Mouse (Mus musculus): ENCODE results near the gene Tmem104. TPM values are rescaled to one million over a fixed set of nuclear protein-coding genes. Genes with fewer than 3 reads are reported as not detected.
A peak's percentile ranks its signal among the peaks of the same experiment; 100 is the strongest.

Tmem104 gene
- polyA plus RNA-seq, 1 experiment, result not detected

DNA sequence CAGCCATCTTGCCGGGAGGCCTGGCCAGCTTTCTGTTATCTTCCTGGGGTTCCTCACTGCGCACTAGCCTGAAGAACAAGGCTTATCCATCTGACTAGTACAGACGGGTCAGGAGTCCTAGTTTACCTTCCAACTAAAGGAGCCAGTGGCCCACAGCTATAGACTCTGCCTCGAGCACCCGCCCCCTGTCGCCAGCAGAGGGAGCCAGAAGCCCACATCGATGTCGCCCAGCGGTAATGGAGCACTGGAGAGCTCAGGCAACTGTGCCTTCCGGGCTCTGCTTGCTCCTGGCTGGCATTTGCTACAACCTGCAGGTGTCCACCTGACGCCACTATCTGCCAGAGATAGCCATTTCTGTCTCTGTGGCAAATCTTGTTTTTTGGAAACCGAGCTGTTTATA lies 15.0 kb downstream of the Tmem104 start:
- TF ChIP-seq POLR2A (IDR thresholded peaks at IDR 0.05; ENCODE audit: insufficient read depth, low read depth, low read length) (no peak), CTCF (IDR thresholded peaks at IDR 0.05; ENCODE audit: insufficient read depth, low read depth, low read length) (peak; percentile 88)
- Histone ChIP-seq H3K4me1 (ENCODE audit: control insufficient read depth, insufficient read depth, low read length) (peaks cover 14% of the 10 kb centered on the region), H3K27ac (ENCODE audit: insufficient read depth, low read depth, low read length) (no peak overlapping the region), H3K4me3 (ENCODE audit: insufficient read depth, low read depth, low read length) (no peak overlapping the region)
- WGBS, result 15% methylated on average over 12 of the region's 12 CpGs

DNA sequence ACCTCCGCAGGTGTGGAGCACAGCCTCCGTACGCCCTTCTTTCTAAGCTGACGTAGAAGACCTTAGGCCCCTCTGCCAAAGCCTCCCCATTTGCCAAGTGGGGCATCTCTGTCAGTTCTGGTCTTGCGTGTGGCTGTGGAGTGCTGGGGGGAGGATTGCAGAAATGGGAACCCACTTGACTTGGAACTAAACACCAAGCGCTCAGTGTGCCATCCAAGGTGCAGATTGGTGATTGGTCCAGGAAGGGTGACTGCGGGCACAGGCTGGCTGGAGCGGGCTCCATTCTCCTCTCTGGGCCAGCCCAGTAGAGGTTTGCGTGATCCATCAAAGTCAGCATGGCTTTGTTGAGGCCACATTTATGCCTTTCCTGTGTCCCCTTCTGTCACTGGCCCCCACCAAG lies 15.5 kb downstream of the Tmem104 start:
- peaks cover 14% of the 10 kb centered on the region for H3K4me1 ChIP-seq (ENCODE audit: control insufficient read depth, insufficient read depth, low read length)
- TF ChIP-seq CTCF (IDR thresholded peaks at IDR 0.05; ENCODE audit: insufficient read depth, low read depth, low read length) (no peak), POLR2A (IDR thresholded peaks at IDR 0.05; ENCODE audit: insufficient read depth, low read depth, low read length) (no peak)
- 95% methylated on average over 9 of the region's 9 CpGs for WGBS
- no peak overlapping the region for H3K4me3 ChIP-seq (ENCODE audit: insufficient read depth, low read depth, low read length)
- no peak overlapping the region for H3K27ac ChIP-seq (ENCODE audit: insufficient read depth, low read depth, low read length)

DNA sequence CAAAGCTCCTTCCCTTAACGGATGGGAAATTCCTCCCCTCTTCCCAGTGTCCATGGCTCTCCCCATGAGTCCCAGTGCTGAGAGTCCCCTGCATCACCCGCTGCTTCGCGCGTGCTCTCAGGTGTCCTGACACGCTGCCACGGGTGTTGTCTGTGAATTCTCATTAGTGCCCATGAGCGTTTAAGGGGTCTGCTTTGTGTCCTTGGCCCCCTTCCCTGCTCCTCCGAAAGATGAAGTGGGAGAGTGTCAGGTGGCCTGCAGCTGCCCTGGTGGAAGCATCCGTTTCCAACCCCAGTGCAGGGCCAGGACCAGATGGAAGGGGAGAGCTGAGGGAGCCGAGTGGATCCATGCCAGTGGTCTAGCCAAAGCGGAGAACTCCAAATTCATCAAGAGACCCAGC lies 20.8 kb downstream of the Tmem104 start:
- Histone ChIP-seq H3K4me1 (ENCODE audit: control insufficient read depth, insufficient read depth, low read length) (peaks cover 45% of the 10 kb centered on the region), H3K27ac (ENCODE audit: insufficient read depth, low read depth, low read length) (no peak overlapping the region), H3K4me3 (ENCODE audit: insufficient read depth, low read depth, low read length) (no peak overlapping the region)
- WGBS, result 79% methylated on average over 12 of the region's 12 CpGs
- TF ChIP-seq POLR2A (IDR thresholded peaks at IDR 0.05; ENCODE audit: insufficient read depth, low read depth, low read length), result no peak
- TF ChIP-seq CTCF (IDR thresholded peaks at IDR 0.05; ENCODE audit: insufficient read depth, low read depth, low read length), result no peak

DNA sequence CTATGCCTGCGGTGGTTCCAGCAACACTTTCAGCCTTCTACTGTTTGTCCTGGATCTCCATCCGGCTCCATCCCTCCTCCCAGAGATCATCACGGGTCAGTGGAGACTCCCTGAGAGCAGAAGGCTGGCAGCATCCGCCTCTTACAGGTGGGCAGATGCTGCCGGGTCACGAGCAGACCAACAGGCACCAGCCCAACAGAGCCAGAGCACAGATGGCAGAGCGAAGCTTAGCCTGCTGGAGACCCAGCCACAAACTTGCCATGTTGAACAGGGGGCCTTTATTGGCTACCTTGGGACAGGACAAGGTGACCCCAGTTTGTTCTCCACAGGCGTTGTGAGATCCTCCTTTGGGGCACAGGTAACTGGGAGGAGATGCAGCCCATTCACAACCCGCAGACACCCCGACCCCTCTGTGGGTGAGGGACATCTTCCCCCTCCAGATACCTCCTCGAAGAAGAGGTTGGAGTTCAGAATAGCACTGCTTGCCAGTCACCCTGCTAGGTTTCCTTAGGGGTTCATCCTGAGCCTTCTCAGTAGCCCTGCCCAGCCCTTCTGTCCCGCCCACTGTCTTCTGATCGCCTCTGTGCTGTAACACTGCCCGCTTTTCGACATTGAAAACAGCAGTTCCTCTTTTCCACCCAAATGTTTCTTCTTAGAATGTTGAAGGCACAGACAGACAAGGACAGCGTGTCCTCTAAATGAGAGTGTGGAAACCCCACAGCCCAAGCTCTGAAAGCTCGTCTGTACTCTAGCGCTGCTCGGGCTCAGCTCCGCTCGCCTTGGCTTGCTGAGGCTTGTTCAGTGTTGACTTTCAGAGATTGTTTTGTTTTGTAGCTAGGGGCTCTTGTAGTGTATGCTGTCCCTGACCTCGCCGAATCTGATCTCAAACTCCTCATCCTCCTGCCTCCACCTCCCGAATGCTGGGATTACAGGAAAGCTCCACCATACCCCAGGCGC lies 21.8 kb downstream of the Tmem104 start:
- 81% methylated on average over 25 of the region's 25 CpGs for WGBS
- H3K4me3 ChIP-seq (ENCODE audit: insufficient read depth, low read depth, low read length), result no peak overlapping the region
- peaks cover 45% of the 10 kb centered on the region for H3K4me1 ChIP-seq (ENCODE audit: control insufficient read depth, insufficient read depth, low read length)
- TF ChIP-seq CTCF (IDR thresholded peaks at IDR 0.05; ENCODE audit: insufficient read depth, low read depth, low read length) (no peak), POLR2A (IDR thresholded peaks at IDR 0.05; ENCODE audit: insufficient read depth, low read depth, low read length) (no peak)
- peak overlapping the region; percentile 11; the same call in 1 of the 2 replicates for H3K27ac ChIP-seq (ENCODE audit: insufficient read depth, low read depth, low read length)

DNA sequence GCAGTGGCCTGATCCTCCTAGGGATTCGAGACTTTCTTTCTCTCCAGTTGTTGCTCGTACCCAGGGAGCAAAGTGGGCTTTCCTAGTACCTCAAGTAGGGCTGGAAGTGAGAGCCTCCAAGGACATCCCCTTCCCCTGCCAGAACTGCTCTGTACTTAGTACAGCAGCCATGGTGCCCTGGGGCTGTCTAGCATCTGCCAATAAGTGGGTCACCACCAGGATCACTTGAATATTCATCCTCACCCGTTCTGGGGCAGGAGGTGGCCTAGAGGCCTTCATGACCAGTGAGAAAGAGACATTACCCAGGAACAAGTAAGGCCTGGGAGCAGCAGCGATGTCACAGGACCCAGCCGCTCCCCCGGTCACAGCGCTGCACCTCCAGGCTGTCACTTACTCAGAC lies 22.7 kb downstream of the Tmem104 start:
- no peak for TF ChIP-seq CTCF (IDR thresholded peaks at IDR 0.05; ENCODE audit: insufficient read depth, low read depth, low read length)
- no peak for TF ChIP-seq POLR2A (IDR thresholded peaks at IDR 0.05; ENCODE audit: insufficient read depth, low read depth, low read length)
- WGBS, result 78% methylated on average over 7 of the region's 7 CpGs
- peaks cover 45% of the 10 kb centered on the region for H3K4me1 ChIP-seq (ENCODE audit: control insufficient read depth, insufficient read depth, low read length)
- H3K27ac ChIP-seq (ENCODE audit: insufficient read depth, low read depth, low read length), result 0 out of 2 replicates have a peak overlapping the region, but pooled peaks have one; percentile 3
- H3K4me3 ChIP-seq (ENCODE audit: insufficient read depth, low read depth, low read length), result no peak overlapping the region

DNA sequence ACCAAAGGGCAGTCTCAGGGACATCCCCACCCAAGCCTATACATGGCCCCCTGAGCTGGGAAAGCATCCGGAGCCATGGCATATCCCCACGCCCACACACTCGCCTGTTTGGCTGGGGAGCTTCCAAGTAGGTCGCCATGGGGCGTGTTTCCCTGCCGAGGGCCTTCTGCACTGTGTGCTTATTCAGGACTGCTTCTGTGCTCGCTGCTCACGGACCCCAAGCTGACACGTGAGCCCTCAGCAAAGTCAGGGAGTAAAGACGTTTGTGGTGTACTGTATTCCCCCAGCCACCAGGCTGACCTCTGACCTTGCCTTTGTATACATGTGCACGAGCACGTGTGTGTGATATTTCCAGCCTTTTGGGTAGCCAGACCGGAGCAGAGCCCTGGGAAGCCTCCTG lies 24.8 kb downstream of the Tmem104 start:
- no peak for TF ChIP-seq POLR2A (IDR thresholded peaks at IDR 0.05; ENCODE audit: insufficient read depth, low read depth, low read length)
- TF ChIP-seq CTCF (IDR thresholded peaks at IDR 0.05; ENCODE audit: insufficient read depth, low read depth, low read length), result peak; percentile 7; the same call in 1 of the 2 replicates
- H3K4me1 ChIP-seq (ENCODE audit: control insufficient read depth, insufficient read depth, low read length), result peaks cover 31% of the 10 kb centered on the region
- WGBS, result 43% methylated on average over 13 of the region's 13 CpGs
- no peak overlapping the region; the same call in 1 of the 2 replicates for H3K27ac ChIP-seq (ENCODE audit: insufficient read depth, low read depth, low read length)
- no peak overlapping the region for H3K4me3 ChIP-seq (ENCODE audit: insufficient read depth, low read depth, low read length)

DNA sequence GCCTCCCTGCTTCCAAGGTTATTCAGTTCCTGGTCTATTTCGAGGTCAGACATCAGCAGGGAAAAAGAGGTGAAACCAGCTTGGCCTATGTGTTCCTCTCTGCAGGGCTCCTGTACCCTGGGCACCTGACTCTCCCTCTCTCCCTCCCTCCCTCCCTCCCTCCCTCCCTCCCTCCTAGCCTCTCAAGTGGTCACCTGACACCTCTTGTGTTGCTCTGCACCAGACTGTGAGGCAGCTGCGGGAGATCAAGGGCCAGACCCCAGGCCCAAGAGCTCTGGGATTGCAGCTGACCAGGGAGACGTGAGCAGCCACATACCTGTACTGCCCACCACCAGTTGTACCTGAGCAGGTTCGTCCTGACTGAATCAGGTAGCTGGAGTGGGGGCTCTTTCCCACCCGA lies 27.8 kb downstream of the Tmem104 start:
- Histone ChIP-seq H3K4me1 (ENCODE audit: control insufficient read depth, insufficient read depth, low read length) (peaks cover 26% of the 10 kb centered on the region), H3K4me3 (ENCODE audit: insufficient read depth, low read depth, low read length) (no peak overlapping the region), H3K27ac (ENCODE audit: insufficient read depth, low read depth, low read length) (no peak overlapping the region)
- 75% methylated on average over 5 of the region's 5 CpGs for WGBS
- no peak for TF ChIP-seq CTCF (IDR thresholded peaks at IDR 0.05; ENCODE audit: insufficient read depth, low read depth, low read length)
- no peak for TF ChIP-seq POLR2A (IDR thresholded peaks at IDR 0.05; ENCODE audit: insufficient read depth, low read depth, low read length)

DNA sequence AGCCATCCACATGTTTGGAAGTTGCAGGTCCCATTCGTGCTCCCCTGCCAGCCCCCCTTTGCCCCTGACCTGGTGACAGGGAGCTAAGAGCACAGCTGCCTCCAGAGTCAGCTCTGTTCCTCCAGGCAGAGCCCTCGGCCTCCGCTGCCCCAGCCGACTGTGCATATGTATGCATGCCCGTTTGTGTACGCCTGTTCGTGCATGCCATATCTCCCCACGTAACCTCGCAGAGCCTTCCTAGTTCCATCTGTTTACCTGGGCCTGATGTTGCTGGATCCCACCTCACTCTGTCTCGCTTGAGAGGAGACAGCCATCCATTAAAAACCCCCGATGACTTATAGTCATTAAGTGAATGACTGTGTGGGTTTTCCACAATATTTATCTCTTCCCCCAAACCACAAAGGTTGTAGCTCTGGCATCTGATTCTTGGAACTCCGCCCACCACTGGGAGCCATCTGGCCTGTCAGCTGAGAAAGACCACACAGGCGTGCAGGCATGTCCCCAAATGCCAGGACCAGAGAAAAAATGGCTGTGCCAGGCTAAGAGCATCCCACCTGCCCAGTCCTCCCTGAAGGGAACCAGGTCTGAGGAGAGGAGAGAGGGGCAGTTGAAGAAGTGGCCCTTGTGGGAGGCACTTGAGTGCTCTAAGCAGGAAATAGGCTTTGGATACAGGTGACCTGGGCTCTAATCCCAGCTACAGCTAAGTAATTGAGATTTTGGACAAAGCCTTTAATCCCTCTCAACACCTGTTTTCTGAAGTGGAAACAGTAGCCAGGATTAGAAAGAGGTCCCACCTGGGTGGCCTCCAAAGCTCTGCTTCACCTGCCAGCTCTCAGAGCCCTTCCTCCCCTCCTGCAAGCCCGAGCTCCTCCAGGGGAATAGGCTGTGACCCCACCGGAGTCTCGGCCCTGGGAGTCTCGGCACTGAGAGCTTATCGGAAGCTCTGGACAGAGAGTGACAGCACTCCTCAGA lies 30.4 kb downstream of the Tmem104 start:
- H3K4me1 ChIP-seq (ENCODE audit: control insufficient read depth, insufficient read depth, low read length), result peaks cover 19% of the 10 kb centered on the region
- TF ChIP-seq POLR2A (IDR thresholded peaks at IDR 0.05; ENCODE audit: insufficient read depth, low read depth, low read length) (no peak), CTCF (IDR thresholded peaks at IDR 0.05; ENCODE audit: insufficient read depth, low read depth, low read length) (no peak)
- no peak overlapping the region for H3K27ac ChIP-seq (ENCODE audit: insufficient read depth, low read depth, low read length)
- H3K4me3 ChIP-seq (ENCODE audit: insufficient read depth, low read depth, low read length), result no peak overlapping the region
- 72% methylated on average over 18 of the region's 18 CpGs for WGBS
